ENCODE assay signal across 8 mouse cellular contexts in genomic region chr11:121204161-121205006, GRCm38 (mm10). TPM values are rescaled to one million over a fixed set of nuclear protein-coding genes. Genes with fewer than 3 reads are reported as not detected.
DNase-seq lines count a peak whose midpoint lies in the region; ATAC-seq lines count a peak whose summit lies in the region.

TSS of gene Hexdc (plus strand) at chr11:121204433.
TSS of gene Ogfod3 (minus strand) at chr11:121204711.

- H3K36me3 ChIP-seq in hindbrain, embryonic 11.5 days (ENCODE audit: control insufficient read depth, insufficient read depth, low read length) = no peaks in the 10 kb centered on the region

- peak; percentile 100 for DNase-seq in Muller cell, postnatal 12 days (ENCODE audit: inconsistent ontology term)
- peak; percentile 96 for DNase-seq in cerebellum, adult 9-11 months
- peak; percentile 93 for DNase-seq in frontal cortex, adult 2 months (ENCODE audit: extremely low spot score in 1 of 2, low spot score in 1 of 2)
- DNase-seq in hindbrain, embryonic 11.5 days (ENCODE audit: low spot score) = peak; percentile 95
- DNase-seq in layer of hippocampus, postnatal 10 days (ENCODE audit: low spot score in 2 of 2) = peak; percentile 94 to 95
- DNase-seq in lung, postnatal 10 days = peak; percentile 98
- peak; percentile 96 for DNase-seq in ovary, postnatal 36 days (ENCODE audit: low spot score)
- peak; percentile 97 for DNase-seq in thymus, postnatal 25 days

- peak within 1 kb of the TSS; percentile 83 for H3K9ac ChIP-seq in hindbrain, embryonic 11.5 days (ENCODE audit: low read depth, low read length)

- H3K4me3 ChIP-seq in hindbrain, embryonic 11.5 days (ENCODE audit: low read depth, low read length) = peak within 1 kb of the TSS; percentile 79

- peak within 1 kb of the TSS; percentile 80 for H3K4me2 ChIP-seq in hindbrain, embryonic 11.5 days (replicated peaks; ENCODE audit: low read depth, low read length)

- no peaks in the 10 kb centered on the region for H3K27me3 ChIP-seq in hindbrain, embryonic 11.5 days (ENCODE audit: control insufficient read depth, insufficient read depth, low read length)

- no peaks in the 10 kb centered on the region for H3K9me3 ChIP-seq in hindbrain, embryonic 11.5 days (ENCODE audit: control insufficient read depth, low read length)

- H3K4me1 ChIP-seq in hindbrain, embryonic 11.5 days (replicated peaks; ENCODE audit: control insufficient read depth, insufficient read depth, low read length) = peaks cover 5% of the 10 kb centered on the region; the same call in 1 of the 2 replicates

- WGBS in hindbrain, embryonic 11.5 days = under 1% methylated on average over 67 of the region's 70 CpGs

- H3K27ac ChIP-seq in hindbrain, embryonic 11.5 days (ENCODE audit: low read depth, low read length) = peak within 1 kb of the TSS; percentile 76

- peak; percentile 98 for ATAC-seq in hindbrain, embryonic 11.5 days (ENCODE audit: low FRiP score)

RNA-seq across cellular contexts. Expression of gene Hexdc, which starts in this region (rescaled TPM):
- polyA plus RNA-seq in frontal cortex, adult 2 months (2012; rRNA removed) = 67.3 and 70.2 TPM in 2 replicates
- 6.2 and 7.0 TPM in 2 replicates for polyA plus RNA-seq in hindbrain, embryonic 11.5 days (2014; fragmentation: Nextera tagmentation; extraction: Ambion mirVana)
- 10 to 100 TPM; 38.7 to 41.1 TPM for total RNA-seq in layer of hippocampus, postnatal 10 days (2021)

RNA-seq across cellular contexts. Expression of gene Ogfod3, which starts in this region (rescaled TPM):
- polyA plus RNA-seq in frontal cortex, adult 2 months (2012; rRNA removed) = 7.6 and 8.9 TPM in 2 replicates
- 17.0 and 19.2 TPM in 2 replicates for polyA plus RNA-seq in hindbrain, embryonic 11.5 days (2014; fragmentation: Nextera tagmentation; extraction: Ambion mirVana)
- total RNA-seq in layer of hippocampus, postnatal 10 days (2021) = 1 to 10 TPM; 7.4 to 9.5 TPM

Comparison
In these comparisons a context has a peak if more than half of its experiments do, and no peak if none do; other contexts are left out.
1. Peak in every context shown above with its lines: DNase-seq, ATAC-seq, H3K4me3 ChIP-seq and H3K27ac ChIP-seq.